Mouse (Mus musculus) cerebellum, postnatal 36 days (tissue): ENCODE results near the gene Olfr1348.
"Not testable (repeated sequence)": the region's sequence is repeated elsewhere in the genome, so short reads cannot be mapped to it uniquely, and the experiment has no call there.

Source experiments
- DNase-seq, 2 experiments: peaks; one replicate each; pipeline ENCODE4 v3.0.0; 2021 to 2022; ENCODE audit warnings: mixed read lengths in 2 of 2

Olfr1348 gene

DNA sequence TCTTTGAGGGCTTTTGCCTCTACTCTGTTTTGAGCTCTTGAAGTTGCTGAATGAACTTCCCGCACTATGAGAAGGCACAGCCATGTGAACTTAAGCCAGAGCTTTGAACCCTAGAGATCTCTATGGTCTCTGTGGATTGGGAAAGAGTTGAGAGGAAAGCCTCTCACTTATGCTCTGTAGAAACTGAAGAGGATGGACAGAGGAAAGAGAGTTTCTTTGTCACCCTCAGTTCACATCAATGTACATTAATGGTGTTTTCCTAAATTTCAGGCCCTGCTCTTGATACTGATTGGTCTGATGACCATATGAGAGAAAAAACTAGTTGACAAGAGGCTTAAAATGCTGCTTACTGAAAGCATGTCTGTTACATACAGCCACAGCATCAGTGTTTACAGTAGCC, at the start of gene Olfr1348:
Gene Olfr1348, minus strand, starts transcription at position 101 of the 400 bp plus-strand sequence.
- DNase-seq = no peak

DNA sequence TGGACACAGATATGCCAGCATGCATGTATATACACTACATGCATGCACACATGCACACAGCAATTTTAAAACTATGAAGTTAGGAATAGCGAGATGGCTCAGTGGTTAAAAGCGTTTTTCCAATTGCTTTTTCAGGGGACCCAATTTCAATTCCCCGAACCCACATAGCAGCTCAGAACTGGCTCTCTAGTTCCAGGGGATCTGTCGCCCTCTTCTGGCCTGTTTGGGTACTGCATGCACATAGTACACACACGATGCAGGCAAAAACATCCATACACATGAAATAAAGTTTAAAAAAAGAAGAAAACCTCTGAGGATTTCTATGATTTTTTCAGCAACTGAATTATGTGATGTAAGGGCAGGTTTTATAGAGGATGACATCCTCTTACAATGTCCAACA, 17.6 kb upstream of the Olfr1348 start:
- no peak for DNase-seq

DNA sequence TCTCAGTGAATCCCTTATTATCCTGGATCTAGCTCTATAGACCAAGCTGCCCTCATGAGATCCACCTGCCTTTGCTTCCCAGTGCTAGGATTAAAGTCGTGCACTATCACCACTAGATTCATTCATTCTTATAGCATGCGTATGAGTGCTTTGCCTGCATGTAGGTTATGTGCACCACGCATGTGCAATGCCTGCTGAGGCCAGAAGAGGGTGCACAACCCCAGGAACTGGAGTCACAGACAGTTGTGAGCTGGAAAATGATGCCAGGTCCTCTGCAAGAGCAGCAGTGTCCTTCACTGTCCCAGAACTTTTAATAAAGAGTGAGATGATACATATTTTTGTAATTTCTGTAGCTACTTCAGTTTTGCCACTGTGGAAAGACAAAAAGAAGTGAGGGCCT, 16.5 kb upstream of the Olfr1348 start:
- DNase-seq = no peak

DNA sequence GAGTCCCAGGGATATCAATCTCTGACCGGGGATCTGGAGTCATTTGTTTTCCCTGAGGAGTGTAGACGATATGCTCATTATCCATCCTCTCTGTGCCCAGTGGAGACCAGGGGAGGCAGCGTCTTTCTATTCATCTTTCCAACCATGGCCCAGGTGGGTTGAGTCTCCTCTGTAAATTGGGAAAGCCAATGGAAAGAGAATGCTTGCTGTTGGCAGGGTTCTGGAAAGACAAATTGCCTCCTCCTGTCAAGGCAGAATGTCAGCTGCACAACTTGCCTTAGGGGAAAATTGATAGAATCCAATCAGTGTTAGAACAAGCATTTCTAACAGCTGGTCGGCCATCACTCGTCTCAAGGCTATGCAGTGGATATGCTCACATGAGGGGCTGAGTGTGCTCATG, 14.3 kb upstream of the Olfr1348 start, which contains the start of gene Olfr1349:
Gene Olfr1349, minus strand, starts transcription at position 101 of the 400 bp plus-strand sequence.
- no peak for DNase-seq

DNA sequence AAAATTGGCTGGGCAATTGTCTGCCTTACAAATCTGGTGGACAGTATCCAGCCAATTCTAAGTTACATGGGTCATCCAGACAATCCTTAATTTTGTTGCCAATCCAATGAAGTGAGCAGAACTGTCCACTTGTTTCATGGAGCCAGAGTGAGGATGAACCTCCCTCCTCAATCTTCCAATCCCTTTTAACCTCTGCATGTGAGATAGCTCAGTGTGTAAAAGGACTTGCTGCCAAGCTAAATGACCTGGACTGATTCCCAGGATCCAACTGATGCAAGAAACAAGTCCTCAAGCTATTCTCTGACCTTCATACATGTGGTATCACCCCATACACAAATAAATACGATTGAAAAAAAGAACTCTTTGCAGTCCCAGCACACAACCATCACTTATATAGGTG, 13.1 kb upstream of the Olfr1348 start:
- DNase-seq = no peak

DNA sequence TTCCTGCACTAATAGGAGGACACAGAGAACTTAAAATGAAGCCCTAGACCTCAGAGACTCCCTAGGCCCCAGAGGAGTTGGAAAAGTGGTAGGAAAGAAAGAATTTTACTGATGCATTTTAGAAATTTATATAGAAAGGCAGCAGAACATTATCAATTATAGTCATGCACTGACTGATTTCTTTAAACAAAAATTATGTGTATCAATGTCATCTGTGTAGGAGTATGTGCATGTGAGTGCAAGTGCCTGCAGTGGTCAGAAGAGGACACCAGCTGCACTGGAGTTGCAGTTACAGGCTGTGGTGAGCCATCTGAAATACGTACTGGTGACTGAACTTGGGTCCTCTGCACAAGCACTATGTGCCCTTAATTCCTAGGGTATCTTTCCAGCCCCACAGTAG, 8.9 kb downstream of the Olfr1348 start, which contains the start of gene Olfr1347:
Gene Olfr1347, minus strand, starts transcription at position 101 of the 400 bp plus-strand sequence.
- no peak for DNase-seq

DNA sequence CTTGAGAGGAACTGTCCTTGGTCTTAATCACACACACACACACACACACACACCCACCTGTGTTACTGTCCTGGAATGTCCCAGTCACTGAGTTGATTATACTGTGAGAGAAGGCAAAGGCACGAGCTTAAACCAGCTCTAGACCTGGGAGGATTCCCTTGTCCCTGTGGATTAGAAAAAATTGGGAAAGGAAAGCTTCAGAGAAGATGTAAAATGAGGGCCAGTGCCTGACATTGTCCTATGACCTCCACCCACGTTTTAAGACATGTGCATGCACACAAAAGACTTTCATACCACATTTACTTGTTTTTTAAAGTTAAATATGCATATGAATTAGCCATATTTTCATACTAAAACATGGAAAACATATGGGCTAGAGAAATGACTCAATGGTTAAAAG, 21.7 kb downstream of the Olfr1348 start, which contains the start of gene Olfr5:
Gene Olfr5, minus strand, starts transcription at position 101 of the 400 bp plus-strand sequence.
- DNase-seq = no peak

DNA sequence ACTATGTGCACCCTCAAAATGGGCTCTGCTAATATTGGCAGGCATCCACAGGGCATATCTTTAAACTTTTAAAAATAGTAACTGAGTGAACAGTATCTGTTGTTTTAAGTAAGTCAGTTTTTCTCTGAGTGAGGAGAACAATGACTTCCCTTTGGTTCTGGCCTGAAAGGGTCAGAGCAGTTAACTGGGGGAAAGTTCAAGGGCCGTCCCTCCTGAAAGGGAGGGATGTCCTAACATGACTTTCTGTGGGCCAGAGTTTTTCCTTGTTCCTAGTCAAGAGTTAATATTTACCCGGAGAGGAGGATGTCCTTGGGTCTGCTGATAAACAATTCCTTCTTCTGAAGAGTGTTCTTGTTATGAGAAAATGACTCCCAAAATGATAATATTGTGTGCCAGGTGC, 30.9 kb downstream of the Olfr1348 start:
- DNase-seq = not testable (repeated sequence)

DNA sequence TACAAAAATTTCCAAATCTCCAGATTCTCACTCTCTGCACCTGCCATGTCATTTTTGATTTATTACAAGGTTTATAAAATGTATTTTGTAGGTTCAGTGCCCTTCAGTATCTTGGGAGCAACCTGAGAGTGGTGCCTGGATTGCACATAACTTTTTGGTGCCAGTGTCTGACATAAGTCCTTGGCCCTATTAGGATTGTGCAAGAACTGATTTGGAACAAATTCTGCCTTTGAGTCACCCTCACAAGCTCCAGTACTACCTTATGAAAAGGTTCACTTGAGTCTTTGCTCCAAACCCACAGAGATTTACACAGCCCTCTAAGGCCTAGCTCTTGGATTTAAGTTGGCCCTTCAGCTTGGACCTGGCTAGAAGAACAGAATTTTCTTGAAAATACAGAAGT, 41.6 kb downstream of the Olfr1348 start, which contains the start of gene Olfr1346:
Gene Olfr1346, plus strand, starts transcription at position 151 of the 400 bp plus-strand sequence.
- no peak for DNase-seq

DNA sequence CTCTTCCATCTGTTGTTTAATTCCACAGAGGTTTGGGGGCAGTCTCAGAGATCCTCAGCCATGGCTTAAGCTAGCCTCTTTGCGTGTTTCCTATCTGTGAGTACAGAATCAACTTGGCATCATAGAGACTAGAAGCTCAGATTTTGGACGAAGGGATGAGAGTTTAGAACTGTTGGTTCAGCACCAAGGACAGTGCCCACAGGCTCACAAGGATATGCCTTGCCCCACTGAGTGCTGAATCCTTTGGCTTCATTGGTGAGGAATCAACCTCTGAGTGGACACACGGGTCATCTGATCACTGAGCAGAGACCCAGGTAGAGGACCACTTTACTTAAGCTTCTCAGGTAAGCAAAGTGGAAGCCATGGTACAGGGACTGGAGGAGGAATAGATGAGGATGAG, 52.1 kb downstream of the Olfr1348 start:
- no peak for DNase-seq

DNA sequence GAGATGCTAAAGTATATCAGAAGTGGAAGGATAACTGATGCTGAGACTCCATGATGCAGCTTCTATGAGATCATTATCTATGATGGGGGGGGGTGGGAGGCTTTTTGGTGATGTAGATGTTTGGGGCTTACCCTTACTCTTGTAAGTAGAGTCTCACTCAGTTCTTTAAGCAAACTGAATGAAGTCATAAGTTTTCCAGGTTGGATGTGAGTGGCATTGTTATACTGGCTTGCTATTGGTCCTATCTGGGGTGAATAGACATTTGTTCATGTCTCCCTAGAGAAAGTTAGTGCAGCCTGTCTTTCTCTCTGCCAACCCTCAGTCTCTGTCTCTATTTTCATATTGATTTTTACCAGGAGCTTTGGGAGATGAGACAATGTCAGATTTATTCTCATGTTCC, 52.7 kb downstream of the Olfr1348 start, which contains the start of gene Olfr1336:
Gene Olfr1336, plus strand, starts transcription at position 301 of the 400 bp plus-strand sequence.
- no peak for DNase-seq
